Mouse (Mus musculus) limb, embryonic 15.5 days (tissue): ENCODE results near the gene H2afv. TPM values are rescaled to one million over a fixed set of nuclear protein-coding genes. Genes with fewer than 3 reads are reported as not detected.
A peak's percentile ranks its signal among the peaks of the same experiment; 100 is the strongest.

Experiments
- ATAC-seq: fragments of 200-750 bp; cut with Nextera tagmentation; 2 replicates; pipeline ENCODE4 v1.8.0; 2017; ENCODE audit warnings: low read depth, moderate TSS enrichment; ENCODE audit not compliant: insufficient number of reproducible peaks, low FRiP score, low TSS enrichment
- H3K27ac ChIP-seq: fragments of 300-500 bp; sonication (generic); 2 replicates; pipeline ENCODE4 v1.5.1; 2015; ENCODE audit warnings: moderate library complexity, mild to moderate bottlenecking, inconsistent platforms
- H3K27me3 ChIP-seq: fragments of 300-500 bp; sonication (generic); 2 replicates; pipeline ENCODE4 v1.6.1; 2015; ENCODE audit warnings: inconsistent platforms
- H3K36me3 ChIP-seq: fragments of 300-500 bp; sonication (generic); 2 replicates; pipeline ENCODE4 v1.6.1; 2015; ENCODE audit warnings: inconsistent platforms
- H3K4me1 ChIP-seq: fragments of 300-500 bp; sonication (generic); 2 replicates; pipeline ENCODE4 v1.6.1; 2015; ENCODE audit warnings: inconsistent platforms
- H3K4me2 ChIP-seq: fragments of 300-500 bp; sonication (generic); 2 replicates; pipeline ENCODE4 v1.6.1; 2015; ENCODE audit warnings: mild to moderate bottlenecking, inconsistent platforms
- H3K4me3 ChIP-seq: fragments of 300-500 bp; sonication (generic); 2 replicates; pipeline ENCODE4 v1.5.1; 2015; ENCODE audit warnings: mild to moderate bottlenecking, inconsistent platforms
- H3K9ac ChIP-seq: fragments of 300-500 bp; sonication (generic); 2 replicates; pipeline ENCODE4 v1.6.1; 2015; ENCODE audit warnings: inconsistent platforms
- H3K9me3 ChIP-seq: fragments of 300-500 bp; sonication (generic); 2 replicates; pipeline ENCODE4 v1.6.1; 2016; ENCODE audit warnings: inconsistent platforms
- WGBS: fragments of 180-500 bp; shearing (Covaris S2); methylation state at CpG from one replicate; pipeline ENCODE4 v1.1.7; 2015; 5-methylcytosine and 5-hydroxymethylcytosine counted together
- microRNA-seq: library from miRNA; unstranded; fragments of <30 nt; microRNA quantifications from one replicate; pipeline ENCODE4, GENCODE M21; 2016
- polyA plus RNA-seq: library from polyadenylated mRNA; unstranded; fragments of >200 nt; fragmentation: Nextera tagmentation; extraction: Ambion mirVana; gene quantifications from 2 replicates; pipeline ENCODE4 v1.2.1, GENCODE M21; 2015

Gene H2afv
- polyA plus RNA-seq, 1 experiment from 2014 or later, result 435 TPM

DNA sequence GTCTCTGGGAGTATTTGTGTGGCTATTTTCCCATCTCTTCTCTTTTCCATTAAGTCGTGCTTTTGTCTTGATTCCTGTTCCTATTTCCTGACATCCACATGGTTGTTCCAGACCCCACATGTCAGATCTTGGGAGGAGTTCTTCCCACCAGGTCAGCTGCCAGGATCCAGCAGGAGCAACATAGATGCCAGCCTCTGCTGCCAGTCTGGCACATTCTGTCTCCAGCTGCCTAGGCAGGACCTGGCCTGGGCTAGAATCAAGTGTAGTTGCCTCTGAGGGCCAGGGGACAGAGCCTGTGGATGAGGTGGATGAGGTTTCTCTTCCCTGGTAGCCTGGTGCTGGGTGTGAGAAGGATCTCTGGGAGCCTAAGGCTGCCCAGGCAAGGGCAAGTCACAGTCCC is 50.4 kb downstream of the H2afv start:
- WGBS, result 93% methylated on average over 1 of the region's 1 CpGs
- no peak overlapping the region for H3K4me3 ChIP-seq
- H3K9ac ChIP-seq, result no peak overlapping the region
- H3K4me1 ChIP-seq, result peaks cover 25% of the 10 kb centered on the region
- ATAC-seq, result no peak
- H3K27ac ChIP-seq, result no peak overlapping the region
- H3K4me2 ChIP-seq, result no peak overlapping the region
- peaks cover 55% of the 10 kb centered on the region for H3K36me3 ChIP-seq
- H3K27me3 ChIP-seq, result no peaks in the 10 kb centered on the region
- no peaks in the 10 kb centered on the region for H3K9me3 ChIP-seq

DNA sequence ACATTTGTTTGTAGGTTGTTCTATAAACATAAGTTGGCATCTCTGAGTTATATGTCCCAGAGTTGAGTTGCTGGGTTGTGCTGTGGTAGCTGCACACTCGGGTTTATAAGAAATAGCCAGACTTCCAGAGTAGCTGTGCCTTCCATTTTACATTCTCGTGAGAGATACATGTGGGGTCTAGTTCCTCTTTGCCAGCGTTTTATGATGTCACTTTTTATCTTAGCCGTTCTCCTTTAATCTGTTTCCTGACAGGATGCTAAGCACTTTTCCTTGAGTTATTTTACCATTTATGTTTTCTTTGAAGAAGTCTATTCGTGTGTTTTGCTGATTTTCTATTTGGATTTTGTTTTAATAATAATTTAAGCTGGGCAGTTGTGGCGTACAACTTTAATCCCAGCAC is 51.4 kb downstream of the H2afv start:
- Histone ChIP-seq H3K4me3 (no peak overlapping the region), H3K4me2 (no peak overlapping the region), H3K36me3 (peaks cover 45% of the 10 kb centered on the region), H3K4me1 (peaks cover 25% of the 10 kb centered on the region), H3K27ac (no peak overlapping the region), H3K27me3 (no peaks in the 10 kb centered on the region), H3K9ac (no peak overlapping the region), H3K9me3 (no peaks in the 10 kb centered on the region)
- ATAC-seq, result no peak
- WGBS, result 81% methylated on average over 6 of the region's 6 CpGs

DNA sequence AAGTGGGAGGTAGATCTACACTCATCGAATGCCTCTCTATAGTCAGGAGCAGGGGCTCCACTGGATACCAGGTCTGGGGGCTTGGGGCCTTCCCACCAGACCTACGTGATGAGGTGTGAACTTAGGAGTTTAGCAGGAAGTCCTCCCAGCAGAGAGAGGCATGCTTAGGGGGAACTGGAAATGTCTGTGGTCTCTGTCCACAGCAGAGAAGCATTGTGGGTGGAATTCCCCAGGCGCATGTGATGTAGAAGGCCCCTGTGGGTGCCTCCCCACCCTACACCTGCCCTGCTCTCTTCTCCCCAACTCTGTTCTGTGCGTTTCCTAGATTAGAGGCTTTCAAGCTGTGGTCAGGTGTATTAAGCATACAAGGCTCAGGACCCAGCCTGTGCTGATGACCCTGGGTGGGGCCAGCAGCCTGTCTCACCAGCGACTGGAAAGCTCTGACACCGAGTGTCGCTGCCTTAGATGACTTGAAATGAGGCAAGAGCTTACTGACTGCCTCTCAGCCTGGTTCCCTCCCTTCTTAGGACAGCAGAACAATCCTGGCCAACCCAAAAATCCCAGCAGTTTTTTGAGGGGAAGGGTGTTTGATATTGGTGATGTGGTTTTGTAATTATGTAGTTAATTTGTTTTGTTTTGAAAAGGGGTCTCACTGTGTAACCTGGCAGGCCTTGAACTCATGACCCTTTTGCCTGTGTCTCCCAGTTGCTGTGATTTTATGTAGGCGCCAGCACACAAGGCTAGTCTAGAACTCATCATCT is 52.5 kb downstream of the H2afv start:
- Histone ChIP-seq H3K27ac (no peak overlapping the region), H3K4me3 (no peak overlapping the region), H3K36me3 (peaks cover 34% of the 10 kb centered on the region), H3K4me2 (no peak overlapping the region), H3K4me1 (peaks cover 25% of the 10 kb centered on the region), H3K9me3 (no peaks in the 10 kb centered on the region), H3K9ac (no peak overlapping the region), H3K27me3 (no peaks in the 10 kb centered on the region)
- 83% methylated on average over 8 of the region's 8 CpGs for WGBS
- no peak for ATAC-seq

DNA sequence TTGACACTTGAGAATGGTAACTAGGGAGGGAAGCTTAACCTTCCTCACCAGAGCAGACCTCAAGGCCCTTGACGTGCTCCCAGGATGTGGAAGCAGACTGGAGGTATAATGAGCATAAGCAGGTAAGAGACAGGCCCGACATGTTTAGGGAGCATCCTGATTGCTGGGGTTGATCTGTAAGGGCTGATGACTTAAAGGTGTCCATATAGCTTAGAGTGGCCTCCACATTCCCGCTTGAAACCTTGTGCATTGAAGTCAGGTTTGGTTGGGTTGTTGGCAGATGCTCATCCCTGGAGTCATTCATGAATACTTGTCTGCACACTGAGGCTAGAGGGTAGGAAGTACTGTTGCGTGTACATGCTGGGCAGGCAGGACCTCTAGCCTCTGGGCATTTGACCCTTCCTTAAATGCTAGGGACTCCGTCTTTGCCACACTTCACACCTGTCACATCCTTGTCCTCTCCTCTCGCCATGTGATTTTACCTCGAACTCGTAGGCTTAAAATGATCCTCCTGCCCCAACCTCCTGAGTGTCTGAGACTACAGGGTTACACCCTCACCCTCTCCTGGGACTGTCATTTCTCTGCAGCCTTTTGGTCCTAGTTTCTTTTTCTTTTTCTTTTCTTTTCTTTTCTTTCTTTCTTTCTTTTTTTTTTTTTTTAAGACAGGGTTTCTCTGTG is 53.7 kb downstream of the H2afv start:
- peak overlapping the region; percentile 84 for H3K4me3 ChIP-seq
- peak overlapping the region; percentile 67; the same call in 1 of the 2 replicates for H3K9ac ChIP-seq
- H3K27ac ChIP-seq, result no peak overlapping the region
- H3K27me3 ChIP-seq, result no peaks in the 10 kb centered on the region
- peaks cover 25% of the 10 kb centered on the region for H3K4me1 ChIP-seq
- 79% methylated on average over 8 of the region's 8 CpGs for WGBS
- H3K36me3 ChIP-seq, result peaks cover 25% of the 10 kb centered on the region
- no peak for ATAC-seq
- peak overlapping the region; percentile 89 for H3K4me2 ChIP-seq
- H3K9me3 ChIP-seq, result no peaks in the 10 kb centered on the region

DNA sequence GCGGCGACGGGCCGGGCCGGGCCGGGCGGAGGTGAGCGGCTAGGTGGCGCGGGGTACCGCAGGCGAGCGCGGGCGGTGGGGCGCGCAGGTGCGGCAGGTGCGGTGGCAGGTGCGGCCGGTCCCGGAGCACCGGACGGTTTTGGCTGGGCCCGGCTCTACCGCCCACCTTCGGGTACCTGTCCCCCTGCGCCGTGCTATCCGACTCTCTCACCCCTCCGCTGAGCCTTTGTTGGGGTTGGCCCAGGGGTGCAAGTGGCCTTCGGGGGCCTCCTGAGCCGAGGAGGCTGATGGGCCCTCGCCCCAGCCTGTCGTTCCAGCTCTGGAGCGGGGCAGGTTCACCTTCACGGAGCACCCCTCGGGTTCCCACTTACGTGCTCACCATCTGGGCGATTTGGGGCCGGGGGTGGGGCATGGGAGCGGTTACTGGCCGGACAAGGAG is 54.7 kb downstream of the H2afv start:
- under 1% methylated on average over 21 of the region's 43 CpGs for WGBS
- Histone ChIP-seq H3K36me3 (peaks cover 16% of the 10 kb centered on the region), H3K27ac (peak overlapping the region; percentile 97), H3K9me3 (no peaks in the 10 kb centered on the region), H3K27me3 (no peaks in the 10 kb centered on the region), H3K4me3 (peak overlapping the region; percentile 84), H3K4me2 (peak overlapping the region; percentile 89), H3K4me1 (peaks cover 25% of the 10 kb centered on the region), H3K9ac (peak overlapping the region; percentile 67)
- no peak for ATAC-seq

DNA sequence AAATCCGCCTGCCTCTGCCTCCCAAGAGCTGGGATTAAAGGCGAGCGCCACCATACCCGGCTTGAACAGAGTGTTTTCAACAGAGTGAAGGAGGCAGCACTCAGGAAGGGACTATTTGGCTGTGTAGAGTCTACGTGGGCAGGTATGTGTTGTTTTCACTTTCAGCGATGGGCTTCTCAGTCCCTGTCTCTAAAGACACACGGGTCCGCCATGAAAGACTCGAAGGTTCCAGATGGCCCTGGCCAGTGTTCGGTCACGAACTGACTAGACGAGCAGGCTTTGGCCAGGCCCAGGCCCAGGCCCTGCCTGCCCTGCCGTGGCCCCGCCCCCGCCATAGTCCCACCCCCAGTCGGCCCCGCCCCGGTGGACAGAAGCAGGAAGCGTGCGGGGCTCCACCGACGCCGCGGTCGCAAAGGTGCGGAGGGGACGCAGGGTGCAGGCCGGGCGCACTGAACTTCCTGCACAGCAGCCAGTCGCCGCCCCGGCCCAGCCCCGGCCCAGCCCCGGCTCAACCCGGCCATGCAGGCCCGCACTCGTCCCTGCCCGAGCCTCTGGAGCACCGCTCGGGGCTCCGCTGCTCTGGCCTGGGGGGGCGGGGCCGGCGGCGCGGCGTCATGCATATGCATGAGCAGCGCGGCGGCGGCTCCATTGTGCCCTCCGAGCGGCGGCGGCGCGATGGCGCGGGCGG is 55.4 kb downstream of the H2afv start, which contains the start of gene Zmiz2:
Gene Zmiz2, plus strand, starts transcription at position 349 of the 688 bp plus-strand sequence.
- peak within 1 kb of the TSS; percentile 67 for H3K9ac ChIP-seq
- peaks cover 20% of the 10 kb centered on the region for H3K4me1 ChIP-seq
- peaks cover 9% of the 10 kb centered on the region for H3K36me3 ChIP-seq
- peak within 1 kb of the TSS; percentile 97 for H3K27ac ChIP-seq
- peak; percentile 99 for ATAC-seq
- no peaks in the 10 kb centered on the region for H3K9me3 ChIP-seq
- peak within 1 kb of the TSS; percentile 89 for H3K4me2 ChIP-seq
- peak within 1 kb of the TSS; percentile 84 for H3K4me3 ChIP-seq
- H3K27me3 ChIP-seq, result no peaks in the 10 kb centered on the region
- 5% methylated on average over 58 of the region's 60 CpGs for WGBS

DNA sequence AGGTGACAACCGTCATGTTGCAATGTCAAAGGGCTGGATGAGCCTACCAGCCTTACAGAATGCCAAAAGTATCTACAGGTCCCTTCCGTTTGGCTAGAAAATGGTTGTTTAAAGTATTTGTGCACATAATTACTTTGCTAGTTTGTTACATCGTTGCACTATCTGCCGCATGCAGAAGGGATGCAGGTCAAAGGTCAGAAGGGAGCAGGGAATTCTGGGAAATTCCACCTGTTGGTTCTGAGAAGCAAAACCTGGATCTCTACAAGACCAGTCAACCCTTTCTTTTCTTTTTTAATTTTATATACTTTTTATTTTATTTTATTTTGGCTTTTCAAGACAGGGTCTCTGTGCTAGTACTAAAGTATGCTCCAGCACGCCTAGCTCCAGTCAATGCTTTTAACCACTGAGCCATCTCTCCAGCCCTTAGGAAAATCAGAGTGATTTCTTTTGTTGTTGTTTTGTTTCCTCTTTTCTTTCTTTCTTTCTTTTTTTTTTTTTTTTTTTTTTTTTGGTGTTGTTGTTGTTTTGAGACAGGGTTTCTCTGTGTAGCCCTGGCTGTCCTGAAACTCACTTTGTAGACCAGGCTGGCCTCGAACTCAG is 56.0 kb downstream of the H2afv start:
- Histone ChIP-seq H3K4me3 (peak overlapping the region; percentile 84), H3K4me1 (peaks cover 20% of the 10 kb centered on the region), H3K27ac (peak overlapping the region; percentile 97), H3K27me3 (no peaks in the 10 kb centered on the region), H3K9ac (no peak overlapping the region), H3K4me2 (0 out of 2 replicates have a peak overlapping the region, but pooled peaks have one; percentile 44), H3K36me3 (peaks cover 8% of the 10 kb centered on the region; the same call in 1 of the 2 replicates), H3K9me3 (no peaks in the 10 kb centered on the region)
- 88% methylated on average over 6 of the region's 6 CpGs for WGBS
- no peak for ATAC-seq

DNA sequence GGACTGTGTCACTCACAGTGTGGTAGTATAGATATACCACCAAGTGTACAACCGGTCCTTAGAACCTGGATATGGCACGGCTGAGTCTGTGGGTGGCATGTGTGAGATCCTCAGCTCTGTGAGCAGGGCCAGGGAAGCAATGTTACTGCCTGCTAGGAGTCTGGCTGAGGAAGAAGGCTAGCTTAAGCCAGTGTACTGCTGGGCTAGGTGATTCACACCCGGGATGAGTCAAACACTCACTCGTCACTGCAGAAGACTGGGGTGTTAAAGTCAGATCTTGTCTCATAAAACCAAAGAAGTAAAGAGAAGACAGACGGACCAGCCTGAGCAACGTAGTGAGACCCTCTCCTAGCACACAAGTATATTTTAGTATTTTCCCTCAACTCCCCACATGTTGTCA is 63.3 kb downstream of the H2afv start:
- no peak overlapping the region for H3K27ac ChIP-seq
- ATAC-seq, result no peak
- no peaks in the 10 kb centered on the region for H3K27me3 ChIP-seq
- no peak overlapping the region for H3K9ac ChIP-seq
- H3K4me2 ChIP-seq, result no peak overlapping the region
- WGBS, result 76% methylated on average over 6 of the region's 6 CpGs
- no peaks in the 10 kb centered on the region for H3K9me3 ChIP-seq
- H3K4me3 ChIP-seq, result no peak overlapping the region
- H3K4me1 ChIP-seq, result no peaks in the 10 kb centered on the region
- H3K36me3 ChIP-seq, result no peaks in the 10 kb centered on the region

Small RNA genes within 50 kb of the gene (microRNA-seq; reads per million reads assigned to microRNA genes)
- not detected for gene Gm22123
- gene Mir7651, result not detected

Other genes starting within 250 kb of the H2afv start
- 0.24 and 0.37 TPM in 2 replicates for gene A730071L15Rik, start 244.4 kb downstream of the H2afv start, polyA plus RNA-seq
- 40.3 and 41.2 TPM in 2 replicates for gene Nudcd3, start 244.0 kb downstream of the H2afv start, polyA plus RNA-seq
- gene Npc1l1, start 214.3 kb downstream of the H2afv start, polyA plus RNA-seq, result 0.07 and 0.13 TPM in 2 replicates
- 81.0 and 91.8 TPM in 2 replicates for gene Ddx56, start 176.7 kb downstream of the H2afv start, polyA plus RNA-seq
- gene Tmed4, start 169.6 kb downstream of the H2afv start, polyA plus RNA-seq, result 104 and 106 TPM in 2 replicates
- 91.4 and 101 TPM in 2 replicates for gene Ogdh, start 152.8 kb downstream of the H2afv start, polyA plus RNA-seq
- gene Zmiz2, start 55.4 kb downstream of the H2afv start, polyA plus RNA-seq, result 10.0 TPM in 2 replicates
- gene Ppia, start 29.0 kb downstream of the H2afv start, polyA plus RNA-seq, result 4,193 and 4,412 TPM in 2 replicates
- 29.2 and 29.9 TPM in 2 replicates for gene Purb, start 31.5 kb upstream of the H2afv start, polyA plus RNA-seq
- 3.6 and 4.2 TPM in 2 replicates for gene Myo1g, start 76.5 kb upstream of the H2afv start, polyA plus RNA-seq
- gene Ccm2, start 102.4 kb upstream of the H2afv start, polyA plus RNA-seq, result 89.7 and 101 TPM in 2 replicates
- 1.6 and 1.9 TPM in 2 replicates for gene Nacad, start 161.6 kb upstream of the H2afv start, polyA plus RNA-seq
- 32.9 and 33.1 TPM in 2 replicates for gene Tbrg4, start 181.6 kb upstream of the H2afv start, polyA plus RNA-seq
- gene Wap, start 194.2 kb upstream of the H2afv start, polyA plus RNA-seq, result not detected in 2 replicates
- gene Ramp3, start 214.1 kb upstream of the H2afv start, polyA plus RNA-seq, result 7.8 and 8.7 TPM in 2 replicates